ENCODE assay signal across 13 mouse cellular contexts in the genomic region with DNA sequence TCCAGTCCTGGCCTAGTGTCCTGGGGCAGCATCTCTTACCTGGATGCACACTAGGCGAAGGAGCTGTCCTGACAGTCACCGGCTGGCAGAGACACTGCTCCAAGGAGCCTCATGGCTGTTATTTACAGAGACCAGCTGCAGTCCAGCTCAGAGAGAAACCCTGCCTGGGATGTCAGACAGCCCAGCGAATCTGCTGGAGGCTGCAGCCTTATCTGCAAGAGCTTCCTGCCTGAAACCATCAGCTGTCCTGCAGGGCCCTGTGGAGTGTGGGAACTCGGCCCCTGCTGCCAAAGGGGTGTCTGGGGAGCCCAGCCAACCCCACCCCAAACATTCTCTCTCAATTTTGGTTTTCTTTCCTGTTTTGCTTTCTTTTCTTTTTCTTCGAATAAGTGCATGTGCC. TPM values are rescaled to one million over a fixed set of nuclear protein-coding genes. Genes with fewer than 3 reads are reported as not detected.
DNase-seq lines count a peak whose midpoint lies in the region; ATAC-seq and TF ChIP-seq lines count a peak whose summit lies in the region.
"Had no signal": no experiment of that assay in that cellular context is flagged by ENCODE, and none has a peak within 500 bp of the region (broad histone marks: within the 10 kb centered on the region; RNA-seq: fewer than 3 reads in every experiment).

Gene Colec11 (minus strand): TSS at position 183 of the 400 bp plus-strand sequence.

- H3K27me3 ChIP-seq in lung, embryonic 15.5 days: no peaks in the 10 kb centered on the region
- no peaks in the 10 kb centered on the region for H3K27me3 ChIP-seq in heart, adult 2 months (ENCODE audit: control insufficient read depth, insufficient read depth, low read length)
- H3K27me3 ChIP-seq in liver, embryonic 14.5 days (ENCODE audit: control insufficient read depth, insufficient read depth, low read length): no peaks in the 10 kb centered on the region
- no peaks in the 10 kb centered on the region for H3K27me3 ChIP-seq in hindbrain, embryonic 12.5 days

- TF ChIP-seq POLR2A in heart, adult 2 months (IDR thresholded peaks at IDR 0.05; ENCODE audit: insufficient read depth, low read depth, low read length): peak; percentile 43; the same call in 1 of the 2 replicates

- no peaks in the 10 kb centered on the region for H3K79me2 ChIP-seq in heart, adult 2 months (replicated peaks; ENCODE audit: control insufficient read depth, insufficient read depth, low read length)

- intact Hi-C loops in heart, adult 2 months (cut with DNase I): no loop called here
- intact Hi-C loops in heart, postnatal 25 days (cut with DNase I): no loop called here

- ATAC-seq in lung, embryonic 15.5 days (ENCODE audit: borderline replicate concordance, extremely low read depth, low FRiP score, low TSS enrichment): peak; percentile 73; the same call in 1 of the 2 replicates
- no peak for ATAC-seq in liver, embryonic 14.5 days (ENCODE audit: insufficient read depth)
- no peak for ATAC-seq in hindbrain, embryonic 12.5 days (ENCODE audit: low FRiP score)

- no peak within 1 kb of the TSS for H3K4me3 ChIP-seq in lung, embryonic 15.5 days
- peak within 1 kb of the TSS; percentile 14; the same call in 1 of the 2 replicates for H3K4me3 ChIP-seq in heart, adult 2 months
- peak within 1 kb of the TSS in 1 of 2 experiments; percentile 15; a peak in 1 of 4 replicates for H3K4me3 ChIP-seq in liver, embryonic 14.5 days (ENCODE audit: insufficient read depth in 1 of 2, low read depth in 2 of 2, low read length in 2 of 2)
- H3K4me3 ChIP-seq in hindbrain, embryonic 12.5 days: no peak within 1 kb of the TSS

- no peak within 1 kb of the TSS for H3K9ac ChIP-seq in lung, embryonic 15.5 days
- H3K9ac ChIP-seq in heart, adult 2 months (ENCODE audit: low read depth, low read length): peak within 1 kb of the TSS; percentile 40
- no peak within 1 kb of the TSS for H3K9ac ChIP-seq in liver, embryonic 14.5 days (replicated peaks)
- H3K9ac ChIP-seq in hindbrain, embryonic 12.5 days: no peak within 1 kb of the TSS

- H3K36me3 ChIP-seq in lung, embryonic 15.5 days: no peaks in the 10 kb centered on the region
- no peaks in the 10 kb centered on the region for H3K36me3 ChIP-seq in heart, adult 2 months (ENCODE audit: control insufficient read depth, insufficient read depth, low read length)
- no peaks in the 10 kb centered on the region for H3K36me3 ChIP-seq in liver, embryonic 14.5 days (replicated peaks; ENCODE audit: control insufficient read depth, insufficient read depth, low read depth)
- peaks cover 2% of the 10 kb centered on the region; the same call in 1 of the 2 replicates for H3K36me3 ChIP-seq in hindbrain, embryonic 12.5 days

- H3K4me1 ChIP-seq in lung, embryonic 15.5 days: peaks cover 26% of the 10 kb centered on the region
- H3K4me1 ChIP-seq in heart, adult 2 months (ENCODE audit: control insufficient read depth, insufficient read depth, low read length): no peaks in the 10 kb centered on the region; the same call in 1 of the 2 replicates
- H3K4me1 ChIP-seq in liver, embryonic 14.5 days (replicated peaks; ENCODE audit: control insufficient read depth in 2 of 2, insufficient read depth in 2 of 2, low read length in 1 of 2): peaks cover 4 to 15% of the 10 kb centered on the region in 2 experiments; a peak in 3 of 4 replicates
- H3K4me1 ChIP-seq in hindbrain, embryonic 12.5 days: peaks cover 12% of the 10 kb centered on the region; the same call in 1 of the 2 replicates

- DNase-seq in lung, postnatal 14 days: no peak
- DNase-seq in heart, adult 2 months: peak; percentile 61 to 67
- peak; percentile 18 for DNase-seq in heart, postnatal 25 days (ENCODE audit: low spot score)
- no peak for DNase-seq in liver, embryonic 14.5 days (ENCODE audit: low read depth in 3 of 3, low spot score in 3 of 3)
- DNase-seq in thymus, postnatal 36 days: no peak
- no peak for DNase-seq in right cerebral cortex, postnatal 25 days
- DNase-seq: cerebellum, adult 9-11 months; gastrocnemius, postnatal 10 days; right cerebral cortex, postnatal 14 days; thymus, adult 18-20 months had no signal

- WGBS in lung, embryonic 15.5 days: 19% methylated on average over 5 of the region's 5 CpGs
- 27% methylated on average over 5 of the region's 5 CpGs for WGBS in heart, adult 2 months
- 19% methylated on average over 5 of the region's 5 CpGs for WGBS in liver, embryonic 14.5 days (ENCODE audit: insufficient replicate concordance)
- WGBS in hindbrain, embryonic 12.5 days: 59% methylated on average over 5 of the region's 5 CpGs

- TF ChIP-seq EP300 in heart, adult 2 months (IDR thresholded peaks at IDR 0.05; ENCODE audit: insufficient read depth, low read depth, low read length): no peak
- no peak for TF ChIP-seq EP300 in liver, embryonic 14.5 days (IDR thresholded peaks at IDR 0.05; ENCODE audit: low read depth)

- peak within 1 kb of the TSS; percentile 31; the same call in 1 of the 2 replicates for H3K4me2 ChIP-seq in lung, embryonic 15.5 days
- peak within 1 kb of the TSS; percentile 4; the same call in 1 of the 2 replicates for H3K4me2 ChIP-seq in liver, embryonic 14.5 days (ENCODE audit: low read depth)
- H3K4me2 ChIP-seq in hindbrain, embryonic 12.5 days (replicated peaks): no peak within 1 kb of the TSS

- peak within 1 kb of the TSS; percentile 66 for H3K27ac ChIP-seq in lung, embryonic 15.5 days
- H3K27ac ChIP-seq in heart, adult 2 months: peak within 1 kb of the TSS; percentile 61
- no peak within 1 kb of the TSS for H3K27ac ChIP-seq in liver, embryonic 14.5 days
- no peak within 1 kb of the TSS for H3K27ac ChIP-seq in hindbrain, embryonic 12.5 days
- H3K27ac ChIP-seq: macrophage had no signal

- no peak for TF ChIP-seq CTCF in heart, adult 2 months (IDR thresholded peaks at IDR 0.05)
- no peak for TF ChIP-seq CTCF in liver, embryonic 14.5 days (IDR thresholded peaks at IDR 0.05; ENCODE audit: low read depth)

- no peaks in the 10 kb centered on the region for H3K9me3 ChIP-seq in lung, embryonic 15.5 days
- no peaks in the 10 kb centered on the region for H3K9me3 ChIP-seq in liver, embryonic 14.5 days (ENCODE audit: control insufficient read depth, low read length)
- H3K9me3 ChIP-seq in hindbrain, embryonic 12.5 days (replicated peaks): no peaks in the 10 kb centered on the region

RNA-seq across cellular contexts. Expression of gene Colec11, which starts in this region (rescaled TPM):
- 2.7 and 3.3 TPM in 2 replicates for polyA plus RNA-seq in lung, embryonic 15.5 days (2015; fragmentation: Nextera tagmentation; extraction: Ambion mirVana)
- 10 to 100 TPM; 14.3 to 17.9 TPM for total RNA-seq in heart, adult 2 months (2021)
- 15.2 and 18.3 TPM in 2 replicates for polyA plus RNA-seq in heart, adult 2 months (2012; rRNA removed)
- 10 to 100 TPM; 14.7 to 21.4 TPM for total RNA-seq in heart, postnatal 25 days (2021)
- polyA plus RNA-seq in liver, embryonic 14.5 days (2012; rRNA removed): 6.1 and 8.7 TPM in 2 replicates
- 12.8 and 13.1 TPM in 2 replicates for polyA plus RNA-seq in liver, embryonic 14.5 days (2014; fragmentation: Nextera tagmentation; extraction: Ambion mirVana)
- polyA plus RNA-seq in hindbrain, embryonic 12.5 days (2016; fragmentation: Nextera tagmentation; extraction: Ambion mirVana): 0.35 and 0.60 TPM in 2 replicates
- polyA plus RNA-seq: macrophage had no signal

Comparison
In these comparisons a context has a peak if more than half of its experiments do, and no peak if none do; other contexts are left out.
1. H3K27ac ChIP-seq: peak in lung, embryonic 15.5 days (single experiment) and heart, adult 2 months (single experiment); none in liver, embryonic 14.5 days (single experiment) and hindbrain, embryonic 12.5 days (single experiment).
2. DNase-seq: peak in heart, adult 2 months (2 of 2) and heart, postnatal 25 days (single experiment); none in lung, postnatal 14 days (single experiment), liver, embryonic 14.5 days (0 of 3), thymus, postnatal 36 days (0 of 2) and right cerebral cortex, postnatal 25 days (single experiment).